Mouse (Mus musculus) embryonic facial prominence, embryonic 10.5 days (tissue): ENCODE data around the gene Gtf2a1l. TPM values are rescaled to one million over a fixed set of nuclear protein-coding genes. Genes with fewer than 3 reads are reported as not detected.

ENCODE experiments used
- DNase-seq: peaks from one replicate; pipeline ENCODE4 v3.0.0-alpha.2; 2017; ENCODE audit warnings: low spot score
- H3K27ac ChIP-seq: fragments of 300-500 bp; sonication (generic); replicated peaks from 2 replicates; pipeline ENCODE4 v1.5.1; 2016; ENCODE audit warnings: mild to moderate bottlenecking
- H3K27me3 ChIP-seq: fragments of 300-500 bp; sonication (generic); replicated peaks from 2 replicates; pipeline ENCODE4 v1.6.1; 2016; ENCODE audit warnings: low read depth, mild to moderate bottlenecking; ENCODE audit not compliant: poor library complexity, severe bottlenecking
- H3K36me3 ChIP-seq: fragments of 300-500 bp; sonication (generic); replicated peaks from 2 replicates; pipeline ENCODE4 v1.6.1; 2016; ENCODE audit warnings: mild to moderate bottlenecking, moderate library complexity
- H3K4me1 ChIP-seq: fragments of 300-500 bp; sonication (generic); 2 replicates; pipeline ENCODE4 v1.6.1; 2016
- H3K4me3 ChIP-seq: fragments of 300-500 bp; sonication (generic); 2 replicates; pipeline ENCODE4 v1.5.1; 2016; ENCODE audit warnings: mild to moderate bottlenecking, moderate library complexity
- H3K9me3 ChIP-seq: fragments of 300-500 bp; sonication (generic); 2 replicates; pipeline ENCODE4 v1.6.1; 2016; ENCODE audit warnings: mild to moderate bottlenecking
- WGBS: fragments of 180-500 bp; shearing (Covaris S2); methylation state at CpG from one replicate; pipeline ENCODE4 v1.1.7; 2016; 5-methylcytosine and 5-hydroxymethylcytosine counted together
- polyA plus RNA-seq: library from polyadenylated mRNA; unstranded; fragments of >200 nt; fragmentation: Nextera tagmentation; extraction: Ambion mirVana; gene quantifications from 2 replicates; pipeline ENCODE4 v1.2.1, GENCODE M21; 2016

Gene Gtf2a1l
- polyA plus RNA-seq, 1 experiment from 2014 or later = 0.17 TPM

DNA sequence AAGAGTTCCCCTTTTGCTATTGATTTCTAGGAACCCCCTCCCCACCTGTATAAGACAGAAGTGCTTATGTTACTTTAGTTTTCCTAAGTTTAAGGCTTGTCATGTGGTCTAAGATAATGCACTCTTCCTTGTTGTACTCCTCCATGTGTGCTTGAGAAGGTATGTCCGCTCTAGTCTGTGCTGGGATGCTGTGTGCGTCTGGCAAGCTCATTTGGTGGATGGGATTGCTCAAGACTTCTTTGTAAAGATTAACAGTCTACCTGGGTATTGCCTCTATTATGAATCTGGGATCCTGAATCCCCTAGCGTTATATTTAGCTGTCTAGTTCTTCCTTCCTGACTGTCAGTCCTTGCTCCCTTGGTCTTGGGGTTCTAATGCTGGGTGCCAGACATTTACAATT is 35.8 kb upstream of the Gtf2a1l start:
- Histone ChIP-seq H3K27ac (no peak overlapping the region), H3K4me3 (no peak overlapping the region), H3K36me3 (peaks cover 13% of the 10 kb centered on the region), H3K27me3 (no peaks in the 10 kb centered on the region), H3K4me1 (peaks cover 48% of the 10 kb centered on the region), H3K9me3 (no peaks in the 10 kb centered on the region)
- WGBS = 95% methylated on average over 3 of the region's 3 CpGs
- DNase-seq = no peak

DNA sequence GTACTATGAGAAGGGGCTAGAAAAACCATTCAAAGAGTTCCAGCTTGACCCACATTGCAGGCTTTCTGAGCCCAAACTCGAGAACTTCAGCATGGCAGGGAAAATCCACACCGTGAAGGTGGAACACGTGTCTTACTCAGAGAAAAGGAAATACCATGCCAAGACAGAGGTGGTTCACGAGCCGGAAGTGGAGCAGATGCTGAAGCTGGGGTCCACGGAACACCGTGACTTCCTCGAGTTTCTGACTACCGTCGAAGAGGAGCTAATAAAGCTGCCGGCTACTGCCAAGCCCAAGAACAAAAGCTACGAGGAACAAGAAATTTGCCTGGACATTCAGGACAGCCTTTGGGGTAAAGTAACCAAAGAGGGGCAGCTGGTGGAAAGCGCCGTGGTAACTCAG is 32.4 kb upstream of the Gtf2a1l start:
- peaks cover 13% of the 10 kb centered on the region for H3K36me3 ChIP-seq
- no peaks in the 10 kb centered on the region for H3K9me3 ChIP-seq
- H3K27ac ChIP-seq = no peak overlapping the region
- no peak overlapping the region for H3K4me3 ChIP-seq
- no peak for DNase-seq
- no peaks in the 10 kb centered on the region for H3K27me3 ChIP-seq
- 83% methylated on average over 14 of the region's 14 CpGs for WGBS
- H3K4me1 ChIP-seq = peaks cover 22% of the 10 kb centered on the region

DNA sequence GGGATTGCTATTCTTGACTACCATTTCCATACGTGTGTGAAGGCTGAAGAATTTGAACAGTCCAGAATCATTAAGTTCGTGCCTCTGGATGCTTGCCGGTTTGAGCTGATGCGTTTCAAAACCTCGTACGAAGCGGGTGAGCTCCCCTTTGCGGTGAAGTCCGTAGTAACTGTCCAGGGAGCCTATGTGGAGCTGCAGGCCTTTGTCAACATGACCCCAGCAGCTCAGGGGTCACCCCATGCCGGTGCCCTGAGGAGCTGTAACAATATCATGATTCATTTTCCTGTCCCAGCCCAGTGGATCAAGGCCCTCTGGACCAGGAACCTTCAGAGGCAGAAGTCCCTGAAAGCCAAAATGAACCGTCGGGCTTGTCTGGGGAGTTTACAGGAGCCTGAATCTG is 31.9 kb upstream of the Gtf2a1l start:
- DNase-seq = peak; percentile 37
- Histone ChIP-seq H3K4me1 (peaks cover 18% of the 10 kb centered on the region), H3K36me3 (peaks cover 13% of the 10 kb centered on the region), H3K27me3 (no peaks in the 10 kb centered on the region), H3K4me3 (no peak overlapping the region), H3K27ac (no peak overlapping the region), H3K9me3 (no peaks in the 10 kb centered on the region)
- 30% methylated on average over 12 of the region's 12 CpGs for WGBS

DNA sequence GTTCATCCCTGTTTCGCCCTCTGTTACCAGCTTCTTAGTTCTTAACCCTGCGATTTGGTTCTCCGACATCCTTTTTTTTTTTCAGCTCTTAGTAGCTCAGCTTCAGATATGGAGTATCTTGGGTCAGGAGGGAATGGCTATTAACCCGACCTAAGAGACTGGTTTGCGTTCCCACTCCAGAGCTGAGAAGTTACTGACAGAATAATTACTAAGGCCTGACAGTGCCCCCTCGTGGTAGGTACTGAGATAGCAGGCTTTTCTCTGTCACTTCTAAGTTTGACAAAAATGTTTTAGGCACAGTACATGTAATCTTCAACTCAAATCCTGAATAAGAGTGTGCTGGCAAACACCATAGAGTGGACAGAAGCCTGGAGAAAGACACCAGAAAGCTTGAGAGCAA is 27.4 kb upstream of the Gtf2a1l start:
- H3K4me1 ChIP-seq = peaks cover 10% of the 10 kb centered on the region
- H3K9me3 ChIP-seq = no peaks in the 10 kb centered on the region
- 29% methylated on average over 6 of the region's 6 CpGs for WGBS
- peak; percentile 76 for DNase-seq
- no peak overlapping the region for H3K27ac ChIP-seq
- H3K4me3 ChIP-seq = no peak overlapping the region
- H3K27me3 ChIP-seq = no peaks in the 10 kb centered on the region
- H3K36me3 ChIP-seq = peaks cover 11% of the 10 kb centered on the region

DNA sequence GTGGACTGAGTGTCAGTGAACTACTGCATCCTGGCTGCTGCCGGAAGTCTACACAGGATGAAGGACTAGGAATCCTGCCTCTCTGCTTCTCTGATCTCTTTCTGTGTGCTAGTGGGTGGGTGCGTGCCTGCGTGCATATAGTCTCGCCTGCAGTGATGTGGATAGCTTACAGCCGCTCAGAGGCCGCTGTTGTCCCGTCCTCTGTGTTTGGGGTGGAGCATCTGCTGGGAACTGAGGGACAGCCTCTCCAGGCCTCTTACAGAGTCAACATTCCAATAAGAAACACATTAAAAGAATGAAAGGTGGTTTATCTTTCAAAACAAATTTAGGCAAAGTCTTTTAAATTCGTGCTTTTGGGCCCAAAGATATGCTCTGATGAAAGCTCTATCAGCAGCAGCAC is 26.6 kb upstream of the Gtf2a1l start:
- DNase-seq = no peak
- peaks cover 2% of the 10 kb centered on the region for H3K4me1 ChIP-seq
- H3K27ac ChIP-seq = no peak overlapping the region
- H3K36me3 ChIP-seq = peaks cover 15% of the 10 kb centered on the region
- H3K4me3 ChIP-seq = no peak overlapping the region
- H3K27me3 ChIP-seq = no peaks in the 10 kb centered on the region
- WGBS = 90% methylated on average over 8 of the region's 8 CpGs
- no peaks in the 10 kb centered on the region for H3K9me3 ChIP-seq

DNA sequence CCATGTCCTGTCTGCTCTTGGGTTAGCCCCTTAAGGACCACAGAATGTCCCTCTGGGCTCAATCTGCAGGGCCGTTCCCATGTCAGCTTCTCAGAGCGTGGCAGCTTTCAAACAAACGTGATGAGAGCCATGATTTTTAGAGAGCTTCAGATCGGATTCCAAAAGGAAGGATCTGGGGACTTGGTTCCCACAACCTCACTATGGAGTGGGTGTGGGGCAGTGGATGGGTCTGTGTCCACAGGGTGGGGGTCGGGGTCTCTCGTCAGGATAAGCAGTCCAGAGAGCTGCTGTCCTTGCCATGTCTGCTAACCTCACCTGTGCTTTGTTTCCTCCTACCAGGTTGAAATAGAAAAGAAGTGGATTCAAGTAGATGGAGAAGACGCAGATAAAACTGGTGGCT is 23.6 kb upstream of the Gtf2a1l start:
- Histone ChIP-seq H3K27ac (no peak overlapping the region), H3K4me1 (no peaks in the 10 kb centered on the region), H3K9me3 (no peaks in the 10 kb centered on the region), H3K4me3 (no peak overlapping the region), H3K27me3 (no peaks in the 10 kb centered on the region), H3K36me3 (peaks cover 26% of the 10 kb centered on the region)
- 88% methylated on average over 7 of the region's 7 CpGs for WGBS
- no peak for DNase-seq

DNA sequence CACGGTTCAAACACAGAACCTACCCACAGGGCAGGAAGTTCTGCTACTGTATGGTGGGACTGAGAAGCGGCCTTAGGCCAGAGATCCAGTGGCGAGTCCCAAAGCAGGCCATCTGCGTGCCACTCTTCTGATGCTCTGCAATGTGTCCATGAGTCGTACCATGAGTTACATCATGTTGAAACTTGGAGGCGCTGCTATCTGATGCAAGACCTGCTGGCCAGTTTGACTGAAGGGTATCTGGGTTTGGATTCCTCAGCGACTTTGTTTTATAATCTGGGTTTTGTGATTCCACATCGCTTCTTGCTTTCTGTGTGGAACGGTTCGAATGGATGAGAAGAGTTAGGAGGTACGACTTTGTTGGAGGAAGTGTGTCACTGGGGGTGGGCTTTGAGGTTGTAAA is 23.2 kb upstream of the Gtf2a1l start:
- Histone ChIP-seq H3K27ac (no peak overlapping the region), H3K4me1 (no peaks in the 10 kb centered on the region), H3K4me3 (no peak overlapping the region), H3K9me3 (no peaks in the 10 kb centered on the region), H3K36me3 (peaks cover 26% of the 10 kb centered on the region), H3K27me3 (no peaks in the 10 kb centered on the region)
- WGBS = 89% methylated on average over 11 of the region's 11 CpGs
- no peak for DNase-seq

DNA sequence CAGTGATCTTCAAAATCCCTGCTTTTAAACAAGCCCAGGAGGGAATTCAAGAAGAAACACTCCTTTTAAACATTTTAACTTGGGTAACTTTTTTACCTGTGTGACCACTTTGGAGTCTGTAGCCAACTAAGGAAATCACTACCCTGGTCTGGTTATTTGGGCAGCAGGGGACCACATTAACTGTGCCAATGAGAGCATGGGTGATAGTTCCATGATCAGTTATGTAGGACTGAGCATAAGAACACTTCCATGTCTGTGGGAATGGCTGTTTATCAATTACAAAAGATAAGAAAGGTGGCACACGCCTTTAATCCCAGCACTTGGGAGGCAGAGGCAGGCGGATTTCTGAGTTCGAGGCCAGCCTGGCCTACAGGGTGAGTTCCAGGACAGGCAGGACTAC is 21.3 kb upstream of the Gtf2a1l start:
- DNase-seq = no peak
- Histone ChIP-seq H3K9me3 (no peaks in the 10 kb centered on the region), H3K36me3 (peaks cover 26% of the 10 kb centered on the region), H3K27ac (no peak overlapping the region), H3K4me1 (no peaks in the 10 kb centered on the region), H3K4me3 (no peak overlapping the region), H3K27me3 (no peaks in the 10 kb centered on the region)
- 87% methylated on average over 3 of the region's 3 CpGs for WGBS

DNA sequence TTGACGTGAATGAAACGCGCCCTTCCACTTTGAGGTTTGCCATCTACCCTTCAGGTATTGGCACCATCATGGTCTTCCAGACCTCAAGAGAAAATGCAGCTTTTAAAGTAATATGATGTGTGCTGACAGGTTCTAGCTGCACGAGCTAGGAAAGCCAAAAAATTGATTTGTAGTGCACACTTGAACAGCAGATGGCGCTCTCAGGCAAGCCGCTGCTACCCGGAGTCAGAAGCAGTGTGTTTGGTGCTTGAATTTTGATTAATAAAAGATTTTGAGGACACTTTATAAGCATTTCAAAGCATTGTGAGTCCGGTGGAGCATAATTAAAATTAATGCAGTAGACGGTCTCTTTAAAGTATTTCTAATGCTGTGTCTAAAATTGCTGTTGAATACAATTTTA is 16.4 kb upstream of the Gtf2a1l start:
- H3K4me3 ChIP-seq = no peak overlapping the region
- H3K36me3 ChIP-seq = peaks cover 11% of the 10 kb centered on the region
- H3K9me3 ChIP-seq = no peaks in the 10 kb centered on the region
- no peaks in the 10 kb centered on the region for H3K4me1 ChIP-seq
- WGBS = 10% methylated on average over 9 of the region's 9 CpGs
- H3K27me3 ChIP-seq = no peaks in the 10 kb centered on the region
- no peak overlapping the region for H3K27ac ChIP-seq
- peak; percentile 69 for DNase-seq

DNA sequence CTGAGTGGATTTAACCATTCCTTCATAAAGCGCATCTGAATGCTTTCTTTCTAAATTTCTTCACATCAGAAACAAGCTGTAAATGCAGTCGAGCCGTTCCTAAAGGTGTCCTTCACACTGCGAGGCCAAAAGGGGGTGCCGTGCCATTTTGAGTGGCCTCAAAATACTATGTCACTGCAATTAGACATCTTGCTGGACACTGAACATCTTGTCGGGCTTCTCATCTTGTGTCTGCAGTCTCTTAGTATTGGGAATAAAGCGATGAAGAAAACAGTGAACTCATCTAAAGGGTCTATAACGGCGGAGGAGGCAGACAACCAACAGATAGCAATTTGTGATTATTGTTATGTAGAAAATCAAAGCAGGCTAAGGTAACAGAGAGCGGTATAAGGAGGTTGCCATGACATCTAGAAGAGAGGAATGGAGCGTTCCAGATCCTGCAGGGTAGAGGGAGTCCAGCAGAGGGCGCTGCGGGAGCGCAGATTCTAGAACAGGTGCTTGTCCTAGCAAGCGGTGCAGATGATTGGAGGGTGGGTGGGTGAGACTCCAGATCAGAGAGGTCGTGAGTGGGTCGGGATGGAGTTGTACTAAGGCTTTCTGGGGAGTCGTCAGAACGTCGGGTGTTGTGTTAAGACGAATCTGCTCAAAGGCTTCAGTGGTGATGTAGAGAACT is 15.6 kb upstream of the Gtf2a1l start:
- H3K4me3 ChIP-seq = no peak overlapping the region
- 22% methylated on average over 21 of the region's 21 CpGs for WGBS

DNA sequence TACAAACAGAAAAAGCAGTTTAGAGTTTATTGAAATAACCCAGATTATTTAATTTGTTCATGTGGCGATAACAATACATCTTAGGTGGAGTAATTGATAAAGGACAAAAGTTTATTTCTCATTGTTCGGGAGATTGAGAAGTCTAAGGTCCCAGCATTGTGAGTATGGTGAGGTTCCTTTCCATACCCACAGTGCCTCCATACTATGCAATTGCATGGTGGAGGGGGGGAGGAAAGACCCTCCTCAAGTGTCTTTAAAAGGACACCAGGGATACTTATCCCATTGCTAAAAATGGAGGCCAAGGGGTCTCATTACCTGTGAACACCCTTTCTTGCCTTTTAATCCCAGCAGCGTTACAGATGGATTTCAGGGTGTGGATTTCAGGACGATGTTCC is 15.1 kb upstream of the Gtf2a1l start:
- Histone ChIP-seq H3K27ac (no peak overlapping the region), H3K4me3 (no peak overlapping the region), H3K4me1 (no peaks in the 10 kb centered on the region), H3K9me3 (no peaks in the 10 kb centered on the region), H3K36me3 (peaks cover 7% of the 10 kb centered on the region), H3K27me3 (no peaks in the 10 kb centered on the region)
- DNase-seq = no peak
- 85% methylated on average over 4 of the region's 4 CpGs for WGBS

More for the DNA sequence above, 15.6 kb upstream of the Gtf2a1l start:
- Histone ChIP-seq H3K36me3 (peaks cover 11% of the 10 kb centered on the region), H3K27me3 (no peaks in the 10 kb centered on the region), H3K27ac (no peak overlapping the region), H3K4me1 (no peaks in the 10 kb centered on the region), H3K9me3 (no peaks in the 10 kb centered on the region)
- peak; percentile 86 for DNase-seq

DNA sequence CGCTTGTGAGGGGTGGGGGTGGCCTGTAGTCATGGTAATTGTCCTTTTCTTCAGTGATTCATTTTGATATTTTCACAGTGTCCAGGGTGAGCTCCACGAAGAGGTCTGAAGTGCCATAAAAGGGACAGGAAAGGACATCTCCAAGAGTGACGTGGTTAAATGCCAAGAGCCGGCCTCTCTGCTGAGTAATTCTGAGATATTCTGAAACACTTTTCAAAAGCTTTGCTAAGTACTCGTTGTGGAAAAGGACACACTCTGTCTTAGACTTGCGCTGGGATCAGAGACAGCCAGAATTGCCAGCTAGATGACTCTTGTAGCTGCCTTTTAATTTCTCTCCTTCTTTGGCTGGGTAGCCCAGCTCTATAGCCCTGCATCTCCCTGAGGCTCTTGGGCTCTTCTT is 9.9 kb upstream of the Gtf2a1l start:
- no peak overlapping the region for H3K4me3 ChIP-seq
- H3K4me1 ChIP-seq = no peaks in the 10 kb centered on the region
- no peaks in the 10 kb centered on the region for H3K27me3 ChIP-seq
- H3K36me3 ChIP-seq = no peaks in the 10 kb centered on the region
- DNase-seq = no peak
- H3K27ac ChIP-seq = no peak overlapping the region
- no peaks in the 10 kb centered on the region for H3K9me3 ChIP-seq
- WGBS = 78% methylated on average over 6 of the region's 6 CpGs

DNA sequence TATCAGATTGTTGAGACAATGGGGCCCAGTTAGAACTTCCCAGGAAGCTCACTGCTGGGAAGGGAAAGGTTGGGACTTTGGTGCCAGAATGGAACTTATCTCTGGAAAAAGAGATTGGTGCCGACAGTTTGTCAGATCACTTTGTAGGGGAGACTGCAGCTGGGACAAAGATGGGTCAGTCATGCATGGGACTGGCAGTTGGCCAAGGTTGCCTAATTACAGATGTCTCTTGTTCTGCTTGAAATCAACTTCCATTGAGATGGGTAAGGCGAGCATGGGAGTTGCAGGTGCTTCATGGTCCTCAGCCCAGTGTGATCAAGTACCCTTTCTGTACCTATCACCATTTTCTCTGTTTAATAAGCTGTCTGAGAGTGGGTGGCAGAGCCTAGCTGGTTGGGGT is 2.4 kb upstream of the Gtf2a1l start:
- no peak overlapping the region for H3K27ac ChIP-seq
- no peak for DNase-seq
- peaks cover 19% of the 10 kb centered on the region for H3K4me1 ChIP-seq
- no peaks in the 10 kb centered on the region for H3K9me3 ChIP-seq
- H3K36me3 ChIP-seq = no peaks in the 10 kb centered on the region
- WGBS = 76% methylated on average over 2 of the region's 2 CpGs
- H3K27me3 ChIP-seq = peaks cover 21% of the 10 kb centered on the region
- no peak overlapping the region for H3K4me3 ChIP-seq
